In genomic region chr6:51168775-51169695, GRCm38 (mm10) we compare ENCODE assay signal across 8 mouse cellular contexts.
DNase-seq lines count a peak whose midpoint lies in the region; TF ChIP-seq lines count a peak whose summit lies in the region.

No protein-coding gene starts in this region.

- no peaks in the 10 kb centered on the region for H3K36me3 ChIP-seq in heart, embryonic 10.5 days

- 0 out of 2 replicates have a peak, but pooled peaks cover 2% of the 10 kb centered on the region for H3K27me3 ChIP-seq in heart, embryonic 10.5 days (ENCODE audit: insufficient read depth, poor library complexity, severe bottlenecking)

- no peak for TF ChIP-seq CTCF in brain, embryonic 14.5 days (IDR thresholded peaks at IDR 0.05; ENCODE audit: borderline replicate concordance, extremely low read depth, insufficient read depth, insufficient read length)

- WGBS in heart, embryonic 10.5 days = 4% methylated on average over 38 of the region's 38 CpGs

- H3K4me1 ChIP-seq in heart, embryonic 10.5 days = peaks cover 49% of the 10 kb centered on the region

- H3K27ac ChIP-seq in heart, embryonic 10.5 days = peak overlapping the region; percentile 96

- peak overlapping the region; percentile 62 for H3K4me3 ChIP-seq in heart, embryonic 10.5 days

- peak; percentile 37 for DNase-seq in adrenal gland, postnatal 14 days
- no peak for DNase-seq in adrenal gland, adult 8-10 months
- DNase-seq in brain, embryonic 14.5 days (ENCODE audit: low read depth) = peak; percentile 62
- peak; percentile 88 for DNase-seq in heart, embryonic 10.5 days (ENCODE audit: low spot score)
- peak; percentile 72 for DNase-seq in kidney, postnatal 10 days
- DNase-seq in mesoderm, embryonic 11.5 days (ENCODE audit: low read depth, low spot score) = peak; percentile 82
- peak; percentile 46 for DNase-seq in urinary bladder, adult 2 months (ENCODE audit: low spot score)
- DNase-seq in layer of hippocampus, postnatal 14 days (ENCODE audit: low spot score in 2 of 2) = no peak

- no peak for TF ChIP-seq POLR2A in brain, embryonic 14.5 days (IDR thresholded peaks at IDR 0.05; ENCODE audit: borderline replicate concordance, extremely low read depth, insufficient read depth, insufficient read length, poor library complexity, severe bottlenecking)

- no peaks in the 10 kb centered on the region for H3K9me3 ChIP-seq in heart, embryonic 10.5 days

Comparison
In these comparisons a context has a peak if more than half of its experiments do, and no peak if none do; other contexts are left out.
1. DNase-seq: peak in adrenal gland, postnatal 14 days (single experiment), brain, embryonic 14.5 days (single experiment), heart, embryonic 10.5 days (single experiment), kidney, postnatal 10 days (single experiment), mesoderm, embryonic 11.5 days (single experiment) and urinary bladder, adult 2 months (single experiment); none in adrenal gland, adult 8-10 months (single experiment) and layer of hippocampus, postnatal 14 days (0 of 2).